Mouse (Mus musculus): Measurements from ENCODE around the gene Pgm2. TPM values are rescaled to one million over a fixed set of nuclear protein-coding genes. Genes with fewer than 3 reads are reported as not detected.

Pgm2 gene
- 1 to 10 TPM; 5.4 to 6.4 TPM for total RNA-seq (2021)
- 3.4 and 5.6 TPM in 2 replicates for polyA plus RNA-seq (2012; rRNA removed)
- long read RNA-seq, transcript Pgm2-201 (14 exons, 2,369 nt) = major isoform, 11 of 11 reads
- long read RNA-seq, partial matches to known transcripts = 0 of 11 reads
- long read RNA-seq, other reads (novel, unspliced or antisense) = 0 of 11 reads

GRCm38 (mm10) chr5:64092748-64093292, at the start of gene Pgm2:
TSS of gene Pgm2 (plus strand) at chr5:64092950.
- H3K27ac ChIP-seq = peak within 1 kb of the TSS; percentile 86
- no peaks in the 10 kb centered on the region; the same call in 1 of the 2 replicates for H3K27me3 ChIP-seq (ENCODE audit: control insufficient read depth, insufficient read depth, low read length)
- peak within 1 kb of the TSS; percentile 73 for H3K4me3 ChIP-seq
- peaks cover 1% of the 10 kb centered on the region; the same call in 1 of the 2 replicates for H3K36me3 ChIP-seq (ENCODE audit: control insufficient read depth, insufficient read depth, low read length)
- peak within 1 kb of the TSS; percentile 69 for H3K9ac ChIP-seq (ENCODE audit: low read depth, low read length)
- intact Hi-C loops (cut with DNase I) = loop anchor here (2.0 to 5.0 kb wide), 2 partner anchors 124 to 179 kb away; partner anchors contain the start of gene Rell1
- H3K79me2 ChIP-seq (replicated peaks; ENCODE audit: control insufficient read depth, insufficient read depth, low read length) = 0 out of 2 replicates have a peak, but pooled peaks cover 3% of the 10 kb centered on the region
- under 1% methylated on average over 43 of the region's 43 CpGs for WGBS
- TF ChIP-seq CTCF (IDR thresholded peaks at IDR 0.05) (no peak), EP300 (IDR thresholded peaks at IDR 0.05; ENCODE audit: insufficient read depth, low read depth, low read length) (0 out of 2 replicates have a peak, but pooled peaks have one; percentile 27), POLR2A (IDR thresholded peaks at IDR 0.05; ENCODE audit: insufficient read depth, low read depth, low read length) (peak; percentile 67)
- peak; percentile 88 to 90 for DNase-seq
- H3K4me1 ChIP-seq (ENCODE audit: control insufficient read depth, insufficient read depth, low read length) = peaks cover 6% of the 10 kb centered on the region

DNA sequence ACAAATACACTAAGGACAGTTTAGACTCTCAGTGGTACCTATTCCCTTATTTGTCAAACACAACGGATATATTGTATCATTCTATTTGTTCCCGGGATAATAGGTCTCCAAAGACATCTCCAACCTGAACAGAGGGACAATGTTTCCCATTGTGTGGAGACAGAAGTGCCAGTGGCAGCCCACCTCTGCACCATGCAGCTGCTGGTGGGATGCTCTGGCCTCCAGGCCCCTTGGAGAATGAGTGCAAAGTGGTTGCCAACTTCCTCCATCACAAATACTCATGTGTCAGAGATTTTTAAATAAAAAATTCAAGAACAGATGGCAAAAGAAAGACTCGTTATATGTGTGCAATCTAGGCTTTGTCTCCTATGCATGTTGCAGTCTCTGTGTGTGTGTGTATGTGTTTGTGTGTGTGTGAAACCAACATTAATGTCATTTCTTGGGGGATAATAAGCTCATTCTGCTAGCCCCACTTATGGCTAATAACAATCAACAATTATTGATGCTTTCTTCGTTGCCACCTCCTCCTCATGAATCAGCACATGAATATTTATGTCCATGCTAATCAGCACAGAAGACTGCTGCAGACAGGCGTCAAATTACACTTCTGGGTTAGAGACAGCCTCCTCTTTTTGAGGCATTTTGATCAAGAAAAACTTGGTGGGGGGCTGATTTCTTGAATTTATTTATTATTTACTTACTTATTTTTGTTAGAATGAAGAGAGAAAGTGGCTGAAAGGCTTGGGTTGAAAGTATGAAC, 48.9 kb upstream of the Pgm2 start:
- H3K27me3 ChIP-seq (ENCODE audit: control insufficient read depth, insufficient read depth, low read length) = peaks cover 2% of the 10 kb centered on the region
- no peaks in the 10 kb centered on the region for H3K36me3 ChIP-seq (ENCODE audit: control insufficient read depth, insufficient read depth, low read length)
- TF ChIP-seq CTCF (IDR thresholded peaks at IDR 0.05) (no peak), POLR2A (IDR thresholded peaks at IDR 0.05; ENCODE audit: insufficient read depth, low read depth, low read length) (no peak), EP300 (IDR thresholded peaks at IDR 0.05; ENCODE audit: insufficient read depth, low read depth, low read length) (no peak)
- no peak overlapping the region for H3K9ac ChIP-seq (ENCODE audit: low read depth, low read length)
- 78% methylated on average over 5 of the region's 5 CpGs for WGBS
- H3K4me1 ChIP-seq (ENCODE audit: control insufficient read depth, insufficient read depth, low read length) = peaks cover 2% of the 10 kb centered on the region
- DNase-seq = no peak
- H3K27ac ChIP-seq = no peak overlapping the region
- no peaks in the 10 kb centered on the region for H3K79me2 ChIP-seq (replicated peaks; ENCODE audit: control insufficient read depth, insufficient read depth, low read length)
- intact Hi-C loops (cut with DNase I) = no loop called here
- no peak overlapping the region for H3K4me3 ChIP-seq

GRCm38 (mm10) chr5:64044790-64045189, 48.0 kb upstream of the Pgm2 start:
- Histone ChIP-seq H3K9ac (ENCODE audit: low read depth, low read length) (no peak overlapping the region), H3K36me3 (ENCODE audit: control insufficient read depth, insufficient read depth, low read length) (no peaks in the 10 kb centered on the region), H3K27me3 (ENCODE audit: control insufficient read depth, insufficient read depth, low read length) (peaks cover 2% of the 10 kb centered on the region), H3K79me2 (replicated peaks; ENCODE audit: control insufficient read depth, insufficient read depth, low read length) (no peaks in the 10 kb centered on the region), H3K4me3 (no peak overlapping the region), H3K27ac (no peak overlapping the region), H3K4me1 (ENCODE audit: control insufficient read depth, insufficient read depth, low read length) (peaks cover 2% of the 10 kb centered on the region)
- intact Hi-C loops (cut with DNase I) = no loop called here
- no peak for TF ChIP-seq CTCF (IDR thresholded peaks at IDR 0.05)
- no peak for TF ChIP-seq EP300 (IDR thresholded peaks at IDR 0.05; ENCODE audit: insufficient read depth, low read depth, low read length)
- TF ChIP-seq POLR2A (IDR thresholded peaks at IDR 0.05; ENCODE audit: insufficient read depth, low read depth, low read length) = no peak
- DNase-seq = peak in 1 of 2 experiments; percentile 28
- WGBS = 88% methylated on average over 18 of the region's 18 CpGs

DNA sequence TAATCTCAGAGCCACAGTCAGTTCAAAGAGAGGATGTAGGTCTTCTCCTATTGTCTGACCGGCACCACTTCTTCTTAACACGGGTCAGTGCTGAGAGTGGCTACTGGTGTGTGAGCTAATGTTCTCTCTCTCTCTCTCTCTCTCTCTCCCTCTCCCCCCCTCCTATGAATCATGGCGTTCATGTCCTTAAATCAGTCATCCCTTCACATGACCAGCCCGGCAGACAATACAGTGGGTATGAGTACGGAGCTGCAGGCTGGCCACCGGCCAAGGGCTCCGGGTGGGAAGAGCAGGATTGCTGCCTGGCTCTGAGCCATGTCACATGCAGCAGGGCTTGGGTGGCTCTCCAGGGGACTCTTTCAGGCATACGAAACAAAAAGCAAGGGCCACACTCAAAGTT, 47.2 kb upstream of the Pgm2 start:
- Histone ChIP-seq H3K27me3 (ENCODE audit: control insufficient read depth, insufficient read depth, low read length) (no peaks in the 10 kb centered on the region; the same call in 1 of the 2 replicates), H3K36me3 (ENCODE audit: control insufficient read depth, insufficient read depth, low read length) (no peaks in the 10 kb centered on the region), H3K79me2 (replicated peaks; ENCODE audit: control insufficient read depth, insufficient read depth, low read length) (no peaks in the 10 kb centered on the region), H3K4me1 (ENCODE audit: control insufficient read depth, insufficient read depth, low read length) (peaks cover 2% of the 10 kb centered on the region), H3K4me3 (no peak overlapping the region), H3K27ac (no peak overlapping the region), H3K9ac (ENCODE audit: low read depth, low read length) (no peak overlapping the region)
- intact Hi-C loops (cut with DNase I) = no loop called here
- WGBS = 3% methylated on average over 8 of the region's 8 CpGs
- DNase-seq = peak; percentile 63
- no peak for TF ChIP-seq EP300 (IDR thresholded peaks at IDR 0.05; ENCODE audit: insufficient read depth, low read depth, low read length)

- no peak for DNase-seq
- no peak overlapping the region for H3K9ac ChIP-seq (ENCODE audit: low read depth, low read length)
- 85% methylated on average over 11 of the region's 11 CpGs for WGBS
- TF ChIP-seq CTCF (IDR thresholded peaks at IDR 0.05) (no peak), EP300 (IDR thresholded peaks at IDR 0.05; ENCODE audit: insufficient read depth, low read depth, low read length) (no peak), POLR2A (IDR thresholded peaks at IDR 0.05; ENCODE audit: insufficient read depth, low read depth, low read length) (no peak)
- intact Hi-C loops (cut with DNase I) = no loop called here
- peaks cover 2% of the 10 kb centered on the region for H3K4me1 ChIP-seq (ENCODE audit: control insufficient read depth, insufficient read depth, low read length)
- H3K79me2 ChIP-seq (replicated peaks; ENCODE audit: control insufficient read depth, insufficient read depth, low read length) = no peaks in the 10 kb centered on the region
- H3K36me3 ChIP-seq (ENCODE audit: control insufficient read depth, insufficient read depth, low read length) = no peaks in the 10 kb centered on the region
- H3K27ac ChIP-seq = no peak overlapping the region
- no peak overlapping the region for H3K4me3 ChIP-seq
- H3K27me3 ChIP-seq (ENCODE audit: control insufficient read depth, insufficient read depth, low read length) = no peaks in the 10 kb centered on the region; the same call in 1 of the 2 replicates
Measured at GRCm38 (mm10) chr5:64046995-64047394, 45.8 kb upstream of the Pgm2 start.

DNA sequence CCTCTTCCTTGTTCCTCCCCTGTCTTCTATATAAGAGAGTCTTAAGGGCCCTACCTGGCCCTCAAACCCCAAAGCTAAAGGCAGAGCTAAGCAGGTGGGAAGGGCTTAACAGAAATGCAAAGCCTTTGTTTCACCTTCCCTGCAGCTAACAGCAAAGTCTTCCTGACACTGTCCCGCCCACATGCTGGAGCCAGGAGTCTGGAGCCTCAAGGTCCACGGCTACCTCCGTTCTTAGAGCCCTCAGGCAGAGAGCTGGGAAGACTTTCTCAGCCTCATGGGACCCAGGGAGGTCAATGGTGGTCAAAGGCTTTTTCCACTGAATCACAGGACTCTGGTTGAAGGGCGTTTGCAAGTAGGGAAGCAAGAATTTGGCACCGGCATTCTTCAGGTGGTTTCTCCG, 44.8 kb upstream of the Pgm2 start:
- no peak for TF ChIP-seq CTCF (IDR thresholded peaks at IDR 0.05)
- no peak for TF ChIP-seq EP300 (IDR thresholded peaks at IDR 0.05; ENCODE audit: insufficient read depth, low read depth, low read length)
- no peak for TF ChIP-seq POLR2A (IDR thresholded peaks at IDR 0.05; ENCODE audit: insufficient read depth, low read depth, low read length)
- H3K4me1 ChIP-seq (ENCODE audit: control insufficient read depth, insufficient read depth, low read length) = peaks cover 2% of the 10 kb centered on the region
- H3K27me3 ChIP-seq (ENCODE audit: control insufficient read depth, insufficient read depth, low read length) = no peaks in the 10 kb centered on the region; the same call in 1 of the 2 replicates
- H3K36me3 ChIP-seq (ENCODE audit: control insufficient read depth, insufficient read depth, low read length) = no peaks in the 10 kb centered on the region
- no peak for DNase-seq
- H3K27ac ChIP-seq = no peak overlapping the region
- H3K9ac ChIP-seq (ENCODE audit: low read depth, low read length) = no peak overlapping the region
- no peaks in the 10 kb centered on the region for H3K79me2 ChIP-seq (replicated peaks; ENCODE audit: control insufficient read depth, insufficient read depth, low read length)
- 65% methylated on average over 6 of the region's 6 CpGs for WGBS
- H3K4me3 ChIP-seq = no peak overlapping the region
- intact Hi-C loops (cut with DNase I) = no loop called here
